Mouse (Mus musculus) lung, postnatal 25 days (tissue): ENCODE measurements around the gene Hspb3.
A peak's percentile ranks its signal among the peaks of the same experiment; 100 is the strongest.

Source experiments
- DNase-seq: peaks from one replicate; pipeline ENCODE4 v3.0.0; 2022; ENCODE audit warnings: low spot score

Hspb3 gene

GRCm38 (mm10) chr13:113663151-113663779 is at the start of gene Hspb3:
TSS of gene Hspb3 (minus strand) at chr13:113663676.
- DNase-seq, result no peak

DNA sequence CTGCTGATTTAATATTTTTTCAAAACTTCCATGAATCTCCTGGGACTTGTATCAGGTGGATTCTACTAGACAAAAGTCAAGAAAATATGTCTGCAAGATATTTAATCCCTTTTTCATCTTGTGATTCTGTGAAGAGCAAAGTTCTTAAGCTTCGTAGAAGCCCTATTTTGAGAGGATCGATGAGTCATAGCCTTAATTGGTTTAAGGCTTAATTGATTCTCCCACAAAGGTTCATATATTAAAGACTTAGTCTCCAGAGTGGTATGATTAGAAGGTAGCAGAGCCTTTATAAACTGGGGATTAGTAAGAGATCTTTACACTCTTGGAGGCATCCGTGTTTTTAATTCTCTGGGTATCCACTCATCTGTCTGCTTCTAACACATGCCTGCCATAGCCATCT is 49.7 kb upstream of the Hspb3 start:
- no peak for DNase-seq

DNA sequence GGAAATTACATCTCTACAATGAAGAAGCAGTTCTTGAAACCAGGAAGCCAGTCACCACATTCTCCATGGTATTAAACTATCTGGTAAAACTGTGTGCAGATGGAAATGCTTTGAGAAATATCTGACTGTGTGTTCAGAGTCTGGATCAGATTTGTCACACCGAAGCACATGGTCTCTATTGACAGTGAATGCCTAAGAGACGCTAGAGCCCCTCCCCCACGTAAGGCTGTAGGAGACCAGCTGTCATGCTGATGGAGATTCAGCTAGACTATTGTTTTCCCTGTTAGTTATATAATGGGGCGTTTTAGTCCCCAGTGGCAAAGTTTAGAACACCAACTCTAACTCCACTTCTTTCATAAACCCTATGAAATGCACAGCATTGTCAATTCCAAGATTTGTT is 42.7 kb upstream of the Hspb3 start:
- DNase-seq, result no peak

DNA sequence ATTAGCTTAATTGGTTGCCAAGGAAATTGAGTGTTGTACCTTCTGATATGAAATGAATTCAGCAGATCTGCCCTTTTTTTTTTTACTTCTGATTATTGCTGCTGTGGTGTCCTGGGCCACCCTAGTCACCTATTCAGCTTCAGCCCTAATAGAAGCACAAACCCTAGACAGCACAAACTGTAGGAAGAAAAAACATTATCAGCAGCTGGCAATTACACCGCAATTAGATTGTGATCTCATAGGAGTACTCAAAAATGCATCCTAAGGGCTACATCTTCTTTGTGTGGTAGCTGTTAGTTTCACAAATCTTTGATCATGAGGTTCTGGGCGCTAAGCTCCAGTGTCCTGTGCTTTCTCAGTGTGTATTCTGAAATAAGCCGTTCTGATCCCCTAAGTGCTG is 37.7 kb upstream of the Hspb3 start:
- no peak for DNase-seq

DNA sequence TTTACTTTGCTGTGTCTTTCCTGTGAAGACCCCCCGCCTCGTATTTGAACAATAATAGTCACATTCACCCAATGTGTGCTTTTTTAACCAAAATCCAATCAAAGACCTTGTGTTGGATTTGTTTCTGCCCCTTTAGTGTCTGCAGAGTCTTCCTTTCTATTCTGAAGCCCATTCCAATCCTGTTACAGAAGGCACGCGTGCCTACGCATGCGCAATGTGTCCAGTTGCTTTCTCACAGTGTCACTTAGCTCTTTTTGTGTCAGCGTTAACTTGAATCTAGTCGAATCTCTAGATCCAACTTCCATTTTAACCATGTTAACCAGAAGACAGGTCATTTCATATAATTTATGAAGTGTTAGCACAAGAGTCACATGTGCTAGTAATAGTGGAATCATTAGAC is 36.5 kb upstream of the Hspb3 start:
- DNase-seq, result no peak

- DNase-seq, result no peak
These were observed 36.0 kb upstream of the Hspb3 start for GRCm38 (mm10) chr13:113699415-113699873.

GRCm38 (mm10) chr13:113696838-113697321 is 33.4 kb upstream of the Hspb3 start:
- DNase-seq, result no peak

- peak; percentile 56 for DNase-seq
These were observed 29.9 kb upstream of the Hspb3 start for GRCm38 (mm10) chr13:113693383-113693782.

DNA sequence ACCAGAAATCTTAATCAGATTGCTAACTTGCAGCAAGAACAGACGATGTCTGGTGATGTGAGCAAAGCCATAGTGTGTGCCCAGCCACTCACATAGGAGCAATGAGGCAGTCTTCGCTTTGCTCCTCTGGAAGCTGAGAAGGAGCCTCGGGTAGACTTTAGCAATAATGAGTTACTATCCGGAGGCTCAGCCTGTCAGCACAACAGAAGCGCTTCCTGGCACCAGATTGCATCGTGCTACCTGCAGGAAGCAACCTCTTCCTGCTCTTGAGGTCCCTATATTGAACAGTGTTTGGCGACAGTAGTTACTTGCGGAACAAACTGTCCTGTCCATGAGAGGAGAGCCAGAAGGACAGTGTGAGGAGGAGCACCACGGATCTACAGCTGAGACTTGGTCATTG is 28.2 kb upstream of the Hspb3 start:
- DNase-seq, result peak; percentile 8

- no peak for DNase-seq
These were observed 26.4 kb upstream of the Hspb3 start for GRCm38 (mm10) chr13:113689883-113690282.

DNA sequence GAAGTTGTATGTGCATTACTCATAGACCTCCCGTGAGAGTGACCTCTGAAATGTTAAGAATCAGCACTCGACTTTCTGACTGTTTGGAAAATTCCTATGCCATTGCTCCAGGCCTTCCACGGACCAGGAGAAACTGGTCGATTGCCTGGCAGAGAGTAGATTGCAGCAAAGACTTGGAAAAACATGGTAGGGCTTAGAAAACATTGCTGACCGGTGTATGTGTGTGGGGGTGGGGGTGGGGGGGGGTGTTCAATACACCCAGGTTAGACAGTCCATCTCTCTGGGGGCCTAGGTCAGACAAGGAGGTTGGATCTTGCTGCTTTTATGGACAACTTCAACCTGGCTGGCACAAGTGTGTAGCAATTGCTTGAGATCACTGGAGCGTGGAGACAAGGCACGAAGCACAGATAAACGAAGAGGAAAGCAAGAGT is 23.2 kb upstream of the Hspb3 start:
- DNase-seq, result no peak

DNA sequence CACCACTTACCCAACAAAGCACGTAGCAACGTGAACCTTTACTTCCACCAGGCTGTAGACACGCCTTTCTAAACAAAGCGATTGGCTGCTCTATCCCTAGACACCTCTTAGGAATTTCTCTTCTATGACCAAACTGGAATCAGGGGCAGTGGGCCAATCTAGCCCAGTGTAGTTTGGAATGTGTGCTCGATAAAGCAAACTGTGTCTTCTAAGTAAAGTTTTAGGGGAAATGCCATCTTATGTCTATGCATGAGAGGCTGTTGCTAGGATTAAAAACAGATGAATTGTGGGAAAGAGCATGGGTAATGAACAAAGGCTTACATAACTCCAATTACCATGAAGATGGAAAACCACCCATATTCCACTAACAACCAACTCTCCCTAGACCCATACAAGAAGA is 19.3 kb upstream of the Hspb3 start:
- no peak for DNase-seq

GRCm38 (mm10) chr13:113680646-113681045 is 17.2 kb upstream of the Hspb3 start:
- DNase-seq, result no peak

DNA sequence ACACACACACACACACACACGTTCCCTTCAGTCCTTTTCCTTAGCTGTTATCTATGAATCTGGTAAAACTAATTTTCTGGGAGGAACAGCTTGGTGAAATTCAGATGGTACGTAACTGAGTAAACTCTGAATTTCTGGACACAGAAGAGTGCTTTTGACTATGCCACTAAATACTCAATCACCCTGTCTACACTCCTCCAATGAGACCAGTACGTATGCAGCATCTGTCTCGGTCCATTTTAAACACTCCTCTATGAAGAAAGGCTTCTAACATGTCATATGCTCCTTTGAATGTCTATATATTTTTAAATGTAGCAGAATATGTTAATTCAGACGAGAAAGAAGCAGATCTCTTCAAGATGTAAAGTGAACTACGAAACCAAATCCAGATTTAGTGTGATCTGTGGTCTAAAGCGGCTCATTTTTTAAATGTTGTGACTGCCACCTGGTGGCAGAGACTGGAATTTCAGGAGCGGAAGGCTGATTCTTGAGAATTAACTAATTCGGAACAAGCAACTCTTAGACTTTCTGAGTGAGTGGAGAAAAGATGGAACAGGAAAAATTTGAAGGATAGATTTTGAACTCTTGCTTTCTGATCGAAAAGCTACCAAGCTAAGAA is 6.1 kb upstream of the Hspb3 start:
- DNase-seq, result peak; percentile 45

DNA sequence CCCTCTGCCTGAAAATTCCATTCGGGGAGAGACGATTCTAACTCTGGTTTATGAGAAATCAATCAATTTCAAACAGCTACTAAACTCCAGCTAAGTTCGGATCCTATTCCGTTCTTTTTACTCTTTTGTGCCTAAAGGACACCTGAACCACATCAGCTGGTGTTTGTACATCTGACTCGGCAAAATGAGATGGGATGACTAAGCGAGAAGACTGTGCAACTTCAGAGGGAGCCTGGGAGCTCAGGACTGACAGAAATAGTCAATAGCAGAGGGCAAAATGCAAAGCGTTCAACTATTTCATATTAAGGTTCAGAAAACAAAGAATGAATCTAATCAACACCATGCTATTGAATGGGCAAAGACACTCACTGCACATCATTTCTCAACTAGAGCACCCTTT is 407 bp upstream of the Hspb3 start:
- no peak for DNase-seq

DNA sequence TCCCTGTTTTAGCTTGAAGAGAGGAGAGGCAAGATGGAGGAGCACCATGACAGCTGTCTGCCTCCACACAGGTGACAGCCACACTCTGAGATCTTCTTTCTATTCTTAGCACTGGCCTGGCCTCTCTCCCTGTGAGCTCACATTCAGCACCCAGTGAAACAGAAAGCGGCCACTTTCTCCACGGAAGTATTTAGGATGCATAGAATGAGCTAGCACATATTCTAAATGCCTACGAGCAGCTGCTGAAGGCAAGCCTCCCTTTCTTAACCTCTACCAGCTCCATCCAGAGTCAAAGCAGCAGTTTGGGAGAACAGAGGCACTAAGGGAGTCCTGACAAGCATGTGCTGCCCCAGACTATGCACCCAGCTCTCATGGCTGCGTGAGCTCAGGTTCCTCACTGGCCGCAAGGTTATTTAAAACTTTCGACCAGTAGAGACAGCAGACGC is 1.6 kb downstream of the Hspb3 start:
- DNase-seq, result no peak

- DNase-seq, result no peak
These were observed 2.7 kb downstream of the Hspb3 start for GRCm38 (mm10) chr13:113660576-113661310.

DNA sequence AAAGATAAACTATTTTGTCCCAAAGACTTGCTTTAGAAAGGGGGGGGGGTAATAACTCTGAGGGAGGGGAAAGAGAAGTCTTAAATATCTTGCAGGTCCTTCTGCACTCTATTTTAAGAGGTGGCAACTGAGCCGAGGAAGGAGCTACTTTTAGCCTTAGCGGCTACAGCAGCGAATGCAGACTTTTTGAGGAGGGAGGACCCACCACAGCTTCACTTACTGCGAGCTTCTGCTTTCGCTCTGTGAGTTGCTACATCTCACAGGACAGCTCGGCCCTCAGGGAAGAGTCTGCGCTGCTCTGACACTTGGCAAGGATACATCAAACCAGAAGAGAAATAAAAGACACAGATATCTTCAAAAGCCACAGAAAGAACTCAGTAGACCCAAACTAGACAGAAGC is 6.3 kb downstream of the Hspb3 start:
- no peak for DNase-seq

DNA sequence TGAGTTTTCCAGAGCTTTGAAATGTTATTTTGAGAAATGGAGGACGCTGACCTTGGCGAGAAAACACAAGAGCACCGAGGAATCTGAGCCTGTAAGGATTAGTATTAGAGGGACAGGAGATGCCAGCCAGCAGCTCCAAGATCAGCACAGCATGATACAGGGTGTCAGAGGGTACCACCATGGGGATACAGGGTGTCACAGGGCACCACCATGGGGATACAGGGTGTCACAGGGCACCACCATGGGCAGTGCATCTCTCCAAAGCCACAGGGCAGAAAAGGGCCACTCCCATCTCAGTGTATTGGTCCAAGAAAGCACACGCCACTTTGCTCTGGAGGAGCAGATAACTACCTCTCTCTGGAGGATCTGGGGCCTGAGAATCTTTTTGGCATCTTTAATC is 6.8 kb downstream of the Hspb3 start:
- no peak for DNase-seq

- no peak for DNase-seq
These were observed 8.0 kb downstream of the Hspb3 start for GRCm38 (mm10) chr13:113655511-113655910.

DNA sequence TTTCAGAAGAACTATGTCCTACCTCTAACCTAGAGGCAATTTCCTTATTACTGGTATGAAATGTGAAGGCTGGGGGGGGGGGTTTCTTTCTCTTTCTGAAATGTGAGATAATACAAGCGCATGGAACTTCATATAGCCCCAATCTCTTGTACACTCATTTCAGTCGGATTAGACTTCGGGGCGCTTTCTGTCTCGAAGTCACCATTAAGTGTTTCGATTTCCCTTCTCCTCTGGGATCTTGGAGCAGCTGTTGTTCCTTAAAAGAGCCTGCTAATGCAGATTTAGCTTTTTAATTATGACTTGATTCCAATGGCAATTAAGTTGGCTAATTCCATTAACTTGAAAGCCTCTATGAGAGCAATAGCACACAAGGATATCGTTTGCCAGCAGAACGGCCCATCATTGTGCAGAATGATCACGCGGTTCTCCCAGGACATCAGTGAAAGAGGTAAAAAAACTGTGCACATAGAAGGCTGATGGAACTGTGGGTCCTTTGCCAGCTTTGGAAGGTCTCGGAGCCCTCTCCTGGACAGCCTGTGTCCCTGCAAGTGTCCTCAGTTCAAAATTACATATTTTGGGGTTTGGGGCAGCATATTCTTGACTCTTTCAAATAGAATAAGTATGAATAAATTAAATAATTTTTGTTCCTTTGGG is 22.4 kb downstream of the Hspb3 start:
- DNase-seq, result no peak

DNA sequence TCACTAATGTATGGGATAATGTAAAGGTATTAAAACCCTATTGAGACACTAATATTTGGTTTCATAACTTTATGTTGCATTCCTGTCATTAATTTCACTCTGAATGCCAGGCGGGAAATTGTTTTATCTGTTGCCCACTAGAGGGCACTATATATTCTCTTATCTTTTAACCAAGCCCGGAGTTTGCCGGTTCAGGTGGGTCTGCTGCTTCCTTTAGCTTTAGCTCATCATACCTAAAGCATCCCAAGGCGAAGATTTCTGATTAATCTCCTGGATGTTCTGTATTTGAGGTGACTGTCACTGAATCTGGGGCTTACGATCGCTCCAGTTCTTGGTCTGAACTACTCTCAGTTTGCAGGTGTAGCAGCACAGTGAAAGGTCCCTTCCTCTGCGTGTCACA is 24.6 kb downstream of the Hspb3 start:
- DNase-seq, result no peak

DNA sequence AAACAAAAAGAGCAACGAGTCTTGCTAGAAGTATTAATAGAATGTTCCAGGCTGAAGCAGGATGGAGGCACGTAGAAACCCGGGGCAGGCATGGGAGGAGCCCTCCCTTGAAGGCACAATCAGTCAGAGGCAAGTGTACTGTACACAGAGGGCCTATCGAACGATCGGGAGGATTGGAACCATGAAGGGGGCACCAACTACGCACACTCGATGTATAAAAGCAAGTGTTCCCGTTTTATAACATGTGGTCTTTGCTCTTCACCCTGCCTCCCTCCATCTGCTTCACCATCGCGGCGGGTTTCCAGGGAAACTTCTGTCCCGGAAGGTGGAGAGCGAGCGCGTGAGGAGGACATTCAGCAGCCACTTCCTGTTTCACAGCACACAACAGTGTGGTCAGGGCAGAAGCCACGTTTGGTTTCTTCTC is 27.7 kb downstream of the Hspb3 start:
- no peak for DNase-seq
